Mouse (Mus musculus) heart, postnatal 0 days (tissue): ENCODE data around the gene Gm10271. TPM values are rescaled to one million over a fixed set of nuclear protein-coding genes. Genes with fewer than 3 reads are reported as not detected.
A peak's percentile ranks its signal among the peaks of the same experiment; 100 is the strongest.

Experiments
- ATAC-seq: fragments of 200-750 bp; cut with Nextera tagmentation; 2 replicates; pipeline ENCODE4 v1.8.0; 2017; ENCODE audit warnings: low read depth, moderate number of reproducible peaks, moderate library complexity; ENCODE audit not compliant: insufficient read depth
- DNase-seq: peaks from one replicate; pipeline ENCODE4 v3.0.0-alpha.2; 2016; ENCODE audit warnings: low spot score
- H3K27ac ChIP-seq: fragments of 300-500 bp; sonication (generic); 2 replicates; pipeline ENCODE4 v1.5.1; 2014; ENCODE audit warnings: low read depth, mild to moderate bottlenecking
- H3K27me3 ChIP-seq: fragments of 300-500 bp; sonication (generic); 2 replicates; pipeline ENCODE4 v1.6.1; 2014; ENCODE audit warnings: low read length, mixed read lengths; ENCODE audit not compliant: control insufficient read depth, insufficient read depth
- H3K36me3 ChIP-seq: fragments of 300-500 bp; sonication (generic); replicated peaks from 2 replicates; pipeline ENCODE4 v1.6.1; 2014; ENCODE audit warnings: low read length, mixed read lengths; ENCODE audit not compliant: control insufficient read depth, insufficient read depth
- H3K4me1 ChIP-seq: fragments of 300-500 bp; sonication (generic); 2 replicates; pipeline ENCODE4 v1.6.1; 2014; ENCODE audit warnings: antibody characterized with exemption; ENCODE audit not compliant: control insufficient read depth, insufficient read depth
- H3K4me2 ChIP-seq: fragments of 300-500 bp; sonication (generic); 2 replicates; pipeline ENCODE4 v1.6.1; 2014; ENCODE audit warnings: low read depth, mild to moderate bottlenecking, low read length, moderate library complexity
- H3K4me3 ChIP-seq: fragments of 300-500 bp; sonication (generic); 2 replicates; pipeline ENCODE4 v1.5.1; 2014; ENCODE audit warnings: low read depth, low read length
- H3K9ac ChIP-seq: fragments of 300-500 bp; sonication (generic); replicated peaks from 2 replicates; pipeline ENCODE4 v1.6.1; 2014; ENCODE audit warnings: low read depth, low read length, mixed read lengths
- H3K9me3 ChIP-seq: fragments of 300-500 bp; sonication (generic); replicated peaks from 2 replicates; pipeline ENCODE4 v1.6.1; 2016; ENCODE audit warnings: low read length; ENCODE audit not compliant: control insufficient read depth
- CTCF ChIP-seq: IDR thresholded peaks from 2 replicates; pipeline ENCODE4 v1.5.1; 2016; ENCODE audit warnings: antibody characterized with exemption, control low read depth, low read depth
- EP300 ChIP-seq: IDR thresholded peaks from 2 replicates; pipeline ENCODE4 v1.6.1; 2016; ENCODE audit warnings: antibody characterized with exemption, low read depth
- WGBS: fragments of 180-500 bp; shearing (Covaris S2); extraction: QIAGEN DNeasy Blood & Tissue Kit; methylation state at CpG from one replicate; pipeline ENCODE4 v1.1.7; 2014; 5-methylcytosine and 5-hydroxymethylcytosine counted together
- polyA plus RNA-seq: library from polyadenylated mRNA; unstranded; fragments of >200 nt; fragmentation: Nextera tagmentation; extraction: Ambion mirVana; gene quantifications from 2 replicates; pipeline ENCODE4 v1.2.1, GENCODE M21; 2015
- total RNA-seq: library from RNA; depleted of rRNA; stranded (reverse); fragments of >200 nt; gene quantifications from 2 replicates; pipeline ENCODE4 v1.2.3, GENCODE M21; 2014; ENCODE audit warnings: low replicate concordance

Gene Gm10271
- total and polyA plus RNA-seq, 2 experiments from 2014 or later: not detected

- no peak overlapping the region for H3K27ac ChIP-seq
- 79% methylated on average over 6 of the region's 6 CpGs for WGBS
- H3K4me3 ChIP-seq: no peak overlapping the region
- no peak for DNase-seq
- no peaks in the 10 kb centered on the region for H3K9me3 ChIP-seq
- no peak for ATAC-seq
- TF ChIP-seq CTCF: no peak
- no peak for TF ChIP-seq EP300
- H3K27me3 ChIP-seq: no peaks in the 10 kb centered on the region
- H3K4me2 ChIP-seq: no peak overlapping the region
- H3K4me1 ChIP-seq: 0 out of 2 replicates have a peak, but pooled peaks cover 4% of the 10 kb centered on the region
- no peaks in the 10 kb centered on the region for H3K36me3 ChIP-seq
- H3K9ac ChIP-seq: no peak overlapping the region
Observed at GRCm38 (mm10) chr10:116955191-116955590, 17.2 kb downstream of the Gm10271 start.

GRCm38 (mm10) chr10:116950886-116951285 is 21.5 kb downstream of the Gm10271 start:
- H3K9ac ChIP-seq: no peak overlapping the region; the same call in 1 of the 2 replicates
- no peak for TF ChIP-seq CTCF
- TF ChIP-seq EP300: no peak
- H3K9me3 ChIP-seq: no peaks in the 10 kb centered on the region
- ATAC-seq: no peak
- no peak overlapping the region for H3K27ac ChIP-seq
- H3K4me3 ChIP-seq: peak overlapping the region; percentile 89
- WGBS: 26% methylated on average over 5 of the region's 5 CpGs
- peaks cover 24% of the 10 kb centered on the region; the same call in 1 of the 2 replicates for H3K4me1 ChIP-seq
- H3K27me3 ChIP-seq: no peaks in the 10 kb centered on the region
- H3K36me3 ChIP-seq: no peaks in the 10 kb centered on the region
- no peak for DNase-seq
- peak overlapping the region; percentile 90 for H3K4me2 ChIP-seq

GRCm38 (mm10) chr10:116950009-116950769 is 22.2 kb downstream of the Gm10271 start, which contains the start of gene Rab3ip:
Rab3ip (minus strand) TSS chr10:116950769.
- Histone ChIP-seq H3K9me3 (no peaks in the 10 kb centered on the region), H3K27me3 (no peaks in the 10 kb centered on the region), H3K9ac (peak within 1 kb of the TSS; percentile 78), H3K4me3 (peak within 1 kb of the TSS; percentile 89), H3K4me2 (peak within 1 kb of the TSS; percentile 90), H3K36me3 (no peaks in the 10 kb centered on the region), H3K27ac (peak within 1 kb of the TSS; percentile 90), H3K4me1 (peaks cover 27% of the 10 kb centered on the region; the same call in 1 of the 2 replicates)
- peak; percentile 81 for TF ChIP-seq CTCF
- no peak for TF ChIP-seq EP300
- peak; percentile 86 for DNase-seq
- ATAC-seq: peak; percentile 89
- 0% methylated on average over 36 of the region's 103 CpGs for WGBS

- Histone ChIP-seq H3K4me2 (peak overlapping the region; percentile 90), H3K4me1 (peaks cover 36% of the 10 kb centered on the region), H3K27me3 (no peaks in the 10 kb centered on the region), H3K9me3 (no peaks in the 10 kb centered on the region), H3K4me3 (peak overlapping the region; percentile 89), H3K36me3 (no peaks in the 10 kb centered on the region), H3K9ac (peak overlapping the region; percentile 78), H3K27ac (peak overlapping the region; percentile 90)
- WGBS: 3% methylated on average over 37 of the region's 44 CpGs
- DNase-seq (no peak), ATAC-seq (peak; percentile 1; the same call in 1 of the 2 replicates)
- TF ChIP-seq EP300 (no peak), CTCF (no peak)
Observed at GRCm38 (mm10) chr10:116949111-116950008, 23.0 kb downstream of the Gm10271 start.

- ATAC-seq (no peak), DNase-seq (no peak)
- Histone ChIP-seq H3K4me1 (peaks cover 38% of the 10 kb centered on the region), H3K27ac (no peak overlapping the region), H3K9me3 (no peaks in the 10 kb centered on the region), H3K27me3 (no peaks in the 10 kb centered on the region), H3K9ac (peak overlapping the region; percentile 78), H3K4me3 (peak overlapping the region; percentile 89), H3K4me2 (peak overlapping the region; percentile 90), H3K36me3 (no peaks in the 10 kb centered on the region)
- TF ChIP-seq CTCF: no peak
- no peak for TF ChIP-seq EP300
- 77% methylated on average over 9 of the region's 9 CpGs for WGBS
Observed at GRCm38 (mm10) chr10:116948414-116948813, 24.0 kb downstream of the Gm10271 start.
